Mouse (Mus musculus) midbrain, embryonic 11.5 days (tissue): ENCODE data around the gene Wfdc15a. TPM values are rescaled to one million over a fixed set of nuclear protein-coding genes. Genes with fewer than 3 reads are reported as not detected.
A peak's percentile ranks its signal among the peaks of the same experiment; 100 is the strongest.

Experiments used
- ATAC-seq: fragments of 200-750 bp; cut with Nextera tagmentation; 2 replicates; pipeline ENCODE4 v1.8.0; 2017; ENCODE audit warnings: moderate TSS enrichment, moderate library complexity; ENCODE audit not compliant: low FRiP score
- DNase-seq: peaks from one replicate; pipeline ENCODE4 v3.0.0; 2015; ENCODE audit warnings: low spot score; ENCODE audit errors: missing footprints
- H3K27ac ChIP-seq: fragments of 300-500 bp; sonication (generic); 2 replicates; pipeline ENCODE4 v1.5.1; 2014; ENCODE audit warnings: low read depth, low read length
- H3K27me3 ChIP-seq: fragments of 300-500 bp; sonication (generic); 2 replicates; pipeline ENCODE4 v1.6.1; 2014; ENCODE audit warnings: mild to moderate bottlenecking, low read length, moderate library complexity, mixed read lengths; ENCODE audit not compliant: control insufficient read depth, insufficient read depth
- H3K36me3 ChIP-seq: fragments of 300-500 bp; sonication (generic); 2 replicates; pipeline ENCODE4 v1.6.1; 2014; ENCODE audit warnings: mild to moderate bottlenecking, low read length, moderate library complexity, mixed read lengths; ENCODE audit not compliant: control insufficient read depth, insufficient read depth
- H3K4me1 ChIP-seq: fragments of 300-500 bp; sonication (generic); 2 replicates; pipeline ENCODE4 v1.6.1; 2014; ENCODE audit warnings: low read length; ENCODE audit not compliant: control insufficient read depth, insufficient read depth
- H3K4me2 ChIP-seq: fragments of 300-500 bp; sonication (generic); 2 replicates; pipeline ENCODE4 v1.6.1; 2014; ENCODE audit warnings: mild to moderate bottlenecking, moderate library complexity
- H3K4me3 ChIP-seq: fragments of 300-500 bp; sonication (generic); 2 replicates; pipeline ENCODE4 v1.5.1; 2014; ENCODE audit warnings: low read depth, low read length
- H3K9ac ChIP-seq: fragments of 300-500 bp; sonication (generic); 2 replicates; pipeline ENCODE4 v1.6.1; 2014; ENCODE audit warnings: low read length
- H3K9me3 ChIP-seq: fragments of 300-500 bp; sonication (generic); 2 replicates; pipeline ENCODE4 v1.6.1; 2016; ENCODE audit warnings: low read length; ENCODE audit not compliant: control insufficient read depth
- WGBS: fragments of 180-500 bp; shearing (Covaris S2); extraction: QIAGEN DNeasy Blood & Tissue Kit; methylation state at CpG from one replicate; pipeline ENCODE4 v1.1.7; 2014; 5-methylcytosine and 5-hydroxymethylcytosine counted together
- polyA plus RNA-seq: library from polyadenylated mRNA; unstranded; fragments of >200 nt; fragmentation: Nextera tagmentation; extraction: Ambion mirVana; gene quantifications from 2 replicates; pipeline ENCODE4 v1.2.1, GENCODE M21; 2014

Gene Wfdc15a
- polyA plus RNA-seq, 1 experiment from 2014 or later, result not detected

DNA sequence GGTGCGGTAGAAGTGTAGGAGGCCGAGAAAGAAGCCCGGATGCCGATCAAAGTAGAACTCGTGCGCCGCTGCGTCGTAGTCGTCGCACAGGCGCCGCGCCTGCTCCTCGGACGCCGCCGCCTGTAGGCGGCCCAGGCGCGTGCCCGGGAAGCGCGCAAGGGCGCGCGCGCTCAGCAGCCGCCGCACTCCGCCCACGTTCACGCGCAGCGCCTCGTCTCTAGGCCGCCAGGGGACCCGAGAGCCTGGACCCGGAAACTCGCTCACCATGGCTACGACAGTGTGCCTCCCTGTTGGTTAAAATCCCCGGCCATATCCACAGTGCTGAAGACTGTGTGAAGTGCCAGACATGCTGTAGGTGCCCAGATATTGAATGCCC lies 31.4 kb downstream of the Wfdc15a start:
- WGBS, result 11% methylated on average over 42 of the region's 42 CpGs
- peak; percentile 47; the same call in 1 of the 2 replicates for ATAC-seq
- Histone ChIP-seq H3K4me2 (peak overlapping the region; percentile 42), H3K4me3 (peak overlapping the region; percentile 23), H3K4me1 (peaks cover 14% of the 10 kb centered on the region), H3K9me3 (no peaks in the 10 kb centered on the region), H3K27ac (no peak overlapping the region), H3K27me3 (peaks cover 55% of the 10 kb centered on the region), H3K36me3 (no peaks in the 10 kb centered on the region), H3K9ac (no peak overlapping the region)
- peak; percentile 94 for DNase-seq

DNA sequence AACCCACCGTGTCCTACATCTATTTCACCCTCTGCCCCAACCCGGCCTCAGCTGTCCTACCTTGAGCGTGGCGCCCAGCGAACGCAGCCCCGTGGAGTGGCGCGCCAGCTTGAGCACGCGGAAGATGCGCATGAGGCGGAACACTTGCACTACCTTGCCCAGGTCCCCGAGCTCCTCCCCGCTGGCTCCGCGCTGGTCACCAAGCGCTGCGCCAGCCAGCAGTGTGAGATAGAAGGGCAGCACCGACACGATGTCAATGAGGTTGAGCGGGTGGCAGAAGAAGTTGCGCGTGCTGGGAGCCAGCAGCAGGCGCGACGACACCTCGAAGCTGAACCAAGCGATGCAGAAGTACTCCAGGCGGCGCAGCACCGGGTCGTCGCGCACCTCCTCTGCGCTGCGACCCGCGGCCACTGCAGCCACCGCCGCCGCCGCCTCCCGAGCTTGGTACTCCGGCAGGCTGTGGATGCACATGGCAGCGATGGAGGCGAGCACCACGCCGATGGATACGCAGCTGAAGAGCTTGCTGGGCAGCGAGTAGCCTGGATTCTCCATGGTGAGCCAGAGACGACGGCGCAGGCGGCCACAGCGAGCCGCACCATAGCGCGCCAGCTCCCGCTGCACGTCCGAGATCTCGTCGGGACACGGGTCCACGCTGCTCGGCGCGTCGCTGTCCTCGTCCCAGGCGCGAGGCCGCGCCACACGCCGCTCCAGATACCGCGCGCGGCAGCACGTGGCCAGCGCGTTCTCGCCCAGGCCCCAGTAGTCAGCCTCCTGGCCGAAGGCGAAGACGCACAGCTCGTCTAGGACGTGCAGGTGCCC lies 32.0 kb downstream of the Wfdc15a start:
- Histone ChIP-seq H3K9me3 (no peaks in the 10 kb centered on the region), H3K27me3 (peaks cover 55% of the 10 kb centered on the region), H3K4me1 (peaks cover 14% of the 10 kb centered on the region), H3K27ac (no peak overlapping the region), H3K9ac (no peak overlapping the region), H3K36me3 (no peaks in the 10 kb centered on the region), H3K4me2 (peak overlapping the region; percentile 42), H3K4me3 (peak overlapping the region; percentile 23)
- DNase-seq (peak; percentile 87), ATAC-seq (peak; percentile 19; the same call in 1 of the 2 replicates)
- 12% methylated on average over 90 of the region's 90 CpGs for WGBS

DNA sequence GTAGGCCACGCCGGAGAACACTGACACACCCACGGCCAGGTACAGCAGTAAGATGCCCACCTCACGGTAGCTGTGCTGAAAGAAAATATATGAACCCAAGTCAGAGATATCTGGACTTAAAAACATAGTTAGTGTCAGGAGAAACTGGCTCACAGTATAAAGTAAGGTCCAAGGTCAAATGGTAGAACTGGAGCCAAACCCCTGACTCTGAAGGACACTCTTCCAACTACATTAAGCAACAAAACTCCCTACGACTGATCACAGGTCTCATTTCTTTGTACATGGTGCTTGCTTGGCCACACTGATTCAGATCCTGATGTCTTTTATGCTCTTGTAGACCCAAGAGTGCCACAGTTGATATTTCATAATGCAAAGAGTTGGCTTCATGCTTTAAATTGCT lies 35.0 kb downstream of the Wfdc15a start:
- WGBS, result 89% methylated on average over 5 of the region's 5 CpGs
- Histone ChIP-seq H3K4me1 (peaks cover 6% of the 10 kb centered on the region; the same call in 1 of the 2 replicates), H3K27ac (no peak overlapping the region), H3K9ac (no peak overlapping the region), H3K4me3 (no peak overlapping the region), H3K9me3 (no peaks in the 10 kb centered on the region), H3K27me3 (peaks cover 35% of the 10 kb centered on the region), H3K36me3 (no peaks in the 10 kb centered on the region), H3K4me2 (no peak overlapping the region)
- ATAC-seq, result no peak
- DNase-seq, result no peak

DNA sequence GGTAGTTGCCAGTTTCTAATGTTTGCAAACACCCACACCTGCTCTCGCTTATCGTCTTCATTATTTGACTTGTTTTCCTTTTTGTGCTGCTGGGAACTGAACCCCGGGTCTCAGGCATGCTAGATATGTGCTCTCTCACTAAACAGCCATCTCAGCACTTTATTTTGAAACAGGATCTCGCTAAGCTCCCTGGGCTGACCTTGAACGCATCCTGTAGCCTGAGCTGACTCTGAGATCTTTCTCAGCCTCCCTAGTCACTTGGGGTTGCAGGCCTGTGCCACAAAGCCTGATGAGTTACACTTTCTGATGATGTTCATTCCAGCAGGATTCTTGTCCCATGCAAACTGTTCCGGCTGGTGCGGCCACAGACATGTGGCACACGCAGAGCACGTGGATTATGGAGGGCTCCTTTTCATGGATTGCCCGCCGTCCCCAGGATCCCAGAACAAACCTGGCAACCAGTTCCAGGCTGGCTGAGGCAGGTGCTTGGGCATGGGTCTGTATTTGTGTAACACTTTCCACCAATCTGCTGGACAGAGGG lies 38.3 kb downstream of the Wfdc15a start:
- DNase-seq (peak; percentile 68), ATAC-seq (no peak)
- H3K27me3 ChIP-seq, result peaks cover 2% of the 10 kb centered on the region; the same call in 1 of the 2 replicates
- H3K27ac ChIP-seq, result no peak overlapping the region
- H3K36me3 ChIP-seq, result no peaks in the 10 kb centered on the region
- H3K9me3 ChIP-seq, result no peaks in the 10 kb centered on the region
- H3K4me3 ChIP-seq, result no peak overlapping the region
- no peaks in the 10 kb centered on the region for H3K4me1 ChIP-seq
- no peak overlapping the region for H3K9ac ChIP-seq
- H3K4me2 ChIP-seq, result no peak overlapping the region
- 84% methylated on average over 11 of the region's 11 CpGs for WGBS

DNA sequence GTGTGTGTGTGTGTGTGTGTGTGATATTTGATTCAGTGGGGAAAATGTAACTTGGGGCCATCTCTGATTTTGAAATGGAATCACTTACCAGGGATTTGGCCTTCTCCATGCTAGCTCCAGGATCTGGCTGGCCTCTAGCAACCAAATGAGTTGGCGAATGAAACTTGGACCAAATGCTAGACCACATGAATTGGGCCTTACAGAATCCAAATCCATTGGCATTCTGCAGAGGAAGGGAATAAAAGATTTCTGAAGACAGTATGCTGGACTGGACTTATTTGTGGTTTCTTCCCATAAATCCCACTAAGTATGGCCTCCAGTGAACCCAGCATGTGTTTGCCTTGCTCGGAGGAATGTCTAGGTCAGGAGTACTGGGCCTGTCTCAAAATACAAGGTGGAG lies 41.1 kb downstream of the Wfdc15a start:
- no peak overlapping the region for H3K4me3 ChIP-seq
- DNase-seq (no peak), ATAC-seq (no peak)
- WGBS, result 85% methylated on average over 2 of the region's 2 CpGs
- H3K27me3 ChIP-seq, result no peaks in the 10 kb centered on the region
- no peak overlapping the region for H3K27ac ChIP-seq
- H3K9ac ChIP-seq, result no peak overlapping the region
- H3K4me1 ChIP-seq, result no peaks in the 10 kb centered on the region
- no peak overlapping the region for H3K4me2 ChIP-seq
- no peaks in the 10 kb centered on the region for H3K36me3 ChIP-seq
- no peaks in the 10 kb centered on the region for H3K9me3 ChIP-seq

DNA sequence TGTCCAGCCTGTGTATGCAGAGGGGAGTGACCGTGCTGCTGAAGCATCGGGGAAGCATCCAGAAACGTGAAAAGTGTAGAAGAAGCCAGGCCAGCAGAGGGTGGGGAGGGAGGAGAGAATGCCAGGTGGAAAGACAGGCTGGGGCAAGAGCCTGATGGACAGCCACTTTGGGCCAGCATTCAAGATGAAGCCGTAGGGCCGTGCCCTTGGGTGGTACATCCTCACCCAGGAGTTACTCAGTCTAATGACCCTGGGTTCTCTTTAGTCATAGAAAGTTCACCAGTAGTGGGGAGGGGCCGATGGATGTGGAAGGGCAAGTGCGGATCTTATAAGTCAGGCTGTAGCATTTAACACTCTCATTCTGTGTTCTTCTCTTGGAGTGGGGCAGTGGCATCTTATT lies 43.8 kb downstream of the Wfdc15a start:
- DNase-seq (no peak), ATAC-seq (no peak)

DNA sequence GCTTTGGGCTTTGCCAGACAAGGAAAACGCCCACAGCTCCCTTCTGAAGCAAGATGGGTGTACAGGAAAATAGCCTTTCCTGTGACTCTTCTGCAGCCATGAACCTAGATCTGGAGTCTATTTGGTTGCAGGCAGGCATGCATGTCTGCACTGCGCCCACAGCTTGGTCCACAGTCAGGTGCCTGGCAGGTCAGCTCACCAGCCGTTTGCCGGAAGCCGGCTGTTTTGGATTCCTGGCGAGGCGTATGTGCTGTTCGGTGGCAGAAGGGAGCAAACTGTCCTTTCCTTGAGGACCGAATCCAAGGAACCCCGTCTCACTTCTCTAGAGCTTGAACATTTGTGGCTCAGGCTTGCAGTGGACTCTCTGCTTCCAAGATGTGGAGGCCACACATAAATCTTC lies 45.9 kb downstream of the Wfdc15a start:
- Histone ChIP-seq H3K4me3 (no peak overlapping the region), H3K36me3 (peaks cover 6% of the 10 kb centered on the region), H3K9ac (no peak overlapping the region), H3K27me3 (no peaks in the 10 kb centered on the region), H3K9me3 (no peaks in the 10 kb centered on the region), H3K4me2 (no peak overlapping the region), H3K27ac (no peak overlapping the region), H3K4me1 (no peaks in the 10 kb centered on the region)
- DNase-seq, result no peak
- WGBS, result 96% methylated on average over 10 of the region's 10 CpGs
- ATAC-seq, result no peak

More for the DNA sequence above, 43.8 kb downstream of the Wfdc15a start:
- no peak overlapping the region for H3K4me2 ChIP-seq
- H3K9ac ChIP-seq, result no peak overlapping the region
- peaks cover 6% of the 10 kb centered on the region for H3K36me3 ChIP-seq
- H3K4me1 ChIP-seq, result no peaks in the 10 kb centered on the region
- WGBS, result 81% methylated on average over 7 of the region's 7 CpGs
- no peaks in the 10 kb centered on the region for H3K27me3 ChIP-seq
- H3K9me3 ChIP-seq, result no peaks in the 10 kb centered on the region
- H3K27ac ChIP-seq, result no peak overlapping the region
- no peak overlapping the region for H3K4me3 ChIP-seq

DNA sequence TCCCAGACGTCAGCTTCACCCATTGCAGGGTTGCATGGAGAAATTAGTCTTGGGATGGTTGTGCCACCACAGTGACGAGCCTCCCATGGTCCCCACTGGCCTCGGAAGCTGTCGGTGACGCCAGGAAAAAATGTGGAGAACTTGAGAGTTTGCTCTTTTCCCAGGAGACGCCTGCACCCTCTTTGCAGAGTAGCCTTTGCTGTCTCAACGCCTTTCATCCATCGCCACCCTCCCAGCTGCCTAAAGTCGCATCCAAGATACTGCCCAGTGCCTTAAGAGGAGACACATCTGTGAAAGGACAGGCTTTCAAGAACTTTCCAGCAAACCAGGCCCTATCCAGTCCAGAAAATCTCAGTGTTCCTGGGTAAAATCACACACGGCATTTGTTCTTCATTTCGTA lies 47.6 kb downstream of the Wfdc15a start:
- Histone ChIP-seq H3K4me3 (no peak overlapping the region), H3K9me3 (no peaks in the 10 kb centered on the region), H3K36me3 (peaks cover 6% of the 10 kb centered on the region), H3K9ac (no peak overlapping the region), H3K27ac (no peak overlapping the region), H3K27me3 (no peaks in the 10 kb centered on the region), H3K4me1 (no peaks in the 10 kb centered on the region), H3K4me2 (no peak overlapping the region)
- ATAC-seq (no peak), DNase-seq (no peak)
- WGBS, result 92% methylated on average over 11 of the region's 11 CpGs

DNA sequence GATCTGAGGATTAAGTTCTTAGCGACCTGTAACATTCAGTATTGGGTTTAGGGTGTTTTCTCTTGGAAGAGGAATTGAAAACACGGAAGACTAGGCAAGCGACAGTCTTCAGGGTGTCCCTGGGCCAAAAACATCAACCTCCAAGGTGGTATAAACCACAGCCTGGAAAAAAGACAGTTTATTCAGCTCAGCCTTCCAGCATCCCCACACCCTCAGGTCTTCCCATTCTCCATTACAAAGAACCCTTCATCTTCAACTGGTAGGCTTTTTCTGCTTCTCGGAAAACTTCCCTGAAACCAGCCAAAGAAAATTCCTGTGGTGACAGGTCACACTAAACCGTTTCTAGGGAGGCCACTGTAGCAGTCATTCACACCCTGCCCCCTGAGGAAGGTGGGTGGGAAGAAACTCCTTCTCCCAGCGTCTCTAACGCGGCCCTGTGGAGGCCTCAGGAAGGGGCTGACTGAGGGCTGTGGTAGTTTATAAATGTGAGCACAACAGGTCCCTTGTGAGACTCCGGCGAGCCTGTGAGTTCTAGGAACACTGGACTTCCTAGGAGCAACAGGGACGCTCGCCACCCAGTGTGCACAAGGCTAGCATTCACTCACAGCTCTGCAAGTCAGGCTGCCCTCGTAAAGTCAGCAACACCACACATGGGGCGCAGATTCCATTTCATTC lies 49.7 kb downstream of the Wfdc15a start:
- peaks cover 6% of the 10 kb centered on the region for H3K36me3 ChIP-seq
- H3K27ac ChIP-seq, result no peak overlapping the region
- H3K9ac ChIP-seq, result no peak overlapping the region
- no peaks in the 10 kb centered on the region for H3K27me3 ChIP-seq
- H3K4me3 ChIP-seq, result no peak overlapping the region
- no peaks in the 10 kb centered on the region for H3K4me1 ChIP-seq
- ATAC-seq (no peak), DNase-seq (no peak)
- WGBS, result 63% methylated on average over 14 of the region's 14 CpGs
- H3K9me3 ChIP-seq, result no peaks in the 10 kb centered on the region
- no peak overlapping the region for H3K4me2 ChIP-seq
